Mouse (Mus musculus): ENCODE results near the gene Mettl21a. TPM values are rescaled to one million over a fixed set of nuclear protein-coding genes. Genes with fewer than 3 reads are reported as not detected.
"Not testable (repeated sequence)": the region's sequence is repeated elsewhere in the genome, so short reads cannot be mapped to it uniquely, and the experiment has no call there.

The Mettl21a gene
- polyA plus RNA-seq (2014; fragmentation: Nextera tagmentation; extraction: Ambion mirVana), result 16.9 and 20.4 TPM in 2 replicates

- Histone ChIP-seq H3K36me3 (ENCODE audit: control insufficient read depth, insufficient read depth, low read length) (peaks cover 5% of the 10 kb centered on the region; the same call in 1 of the 2 replicates), H3K4me1 (ENCODE audit: control insufficient read depth, insufficient read depth, low read length) (peaks cover 8% of the 10 kb centered on the region), H3K4me2 (replicated peaks; ENCODE audit: low read depth, low read length) (peak within 1 kb of the TSS; percentile 78), H3K9ac (ENCODE audit: low read depth, low read length) (peak within 1 kb of the TSS; percentile 92), H3K4me3 (ENCODE audit: low read length) (peak within 1 kb of the TSS; percentile 83), H3K27me3 (ENCODE audit: control insufficient read depth, insufficient read depth, low read length) (no peaks in the 10 kb centered on the region), H3K9me3 (ENCODE audit: control insufficient read depth, low read length) (no peaks in the 10 kb centered on the region), H3K27ac (ENCODE audit: low read depth, low read length) (peak within 1 kb of the TSS; percentile 97)
- WGBS, result under 1% methylated on average over 71 of the region's 72 CpGs
- peak; percentile 94 for ATAC-seq (ENCODE audit: low FRiP score, low TSS enrichment)
Observed at GRCm38 (mm10) chr1:64616881-64617714, at the start of gene Mettl21a. Mettl21a (minus strand) TSS chr1:64617242.

- no peaks in the 10 kb centered on the region for H3K36me3 ChIP-seq (ENCODE audit: control insufficient read depth, insufficient read depth, low read length)
- H3K27me3 ChIP-seq (ENCODE audit: control insufficient read depth, insufficient read depth, low read length), result no peaks in the 10 kb centered on the region
- 65% methylated on average over 7 of the region's 7 CpGs for WGBS
- H3K27ac ChIP-seq (ENCODE audit: low read depth, low read length), result peak overlapping the region; percentile 75; the same call in 1 of the 2 replicates
- no peak for ATAC-seq (ENCODE audit: low FRiP score, low TSS enrichment)
- no peaks in the 10 kb centered on the region for H3K4me1 ChIP-seq (ENCODE audit: control insufficient read depth, insufficient read depth, low read length)
- H3K9ac ChIP-seq (ENCODE audit: low read depth, low read length), result no peak overlapping the region
- H3K4me3 ChIP-seq (ENCODE audit: low read length), result no peak overlapping the region
- H3K9me3 ChIP-seq (ENCODE audit: control insufficient read depth, low read length), result no peaks in the 10 kb centered on the region
- no peak overlapping the region for H3K4me2 ChIP-seq (replicated peaks; ENCODE audit: low read depth, low read length)
Observed at GRCm38 (mm10) chr1:64658876-64659275, 41.8 kb upstream of the Mettl21a start.

GRCm38 (mm10) chr1:64656423-64657129 is 39.5 kb upstream of the Mettl21a start:
- Histone ChIP-seq H3K27me3 (ENCODE audit: control insufficient read depth, insufficient read depth, low read length) (no peaks in the 10 kb centered on the region), H3K4me1 (ENCODE audit: control insufficient read depth, insufficient read depth, low read length) (no peaks in the 10 kb centered on the region), H3K4me3 (ENCODE audit: low read length) (no peak overlapping the region), H3K4me2 (replicated peaks; ENCODE audit: low read depth, low read length) (no peak overlapping the region), H3K9me3 (ENCODE audit: control insufficient read depth, low read length) (no peaks in the 10 kb centered on the region), H3K9ac (ENCODE audit: low read depth, low read length) (no peak overlapping the region), H3K27ac (ENCODE audit: low read depth, low read length) (no peak overlapping the region), H3K36me3 (ENCODE audit: control insufficient read depth, insufficient read depth, low read length) (no peaks in the 10 kb centered on the region)
- ATAC-seq (ENCODE audit: low FRiP score, low TSS enrichment), result no peak
- WGBS, result 83% methylated on average over 3 of the region's 3 CpGs

- ATAC-seq (ENCODE audit: low FRiP score, low TSS enrichment), result no peak
- no peak overlapping the region for H3K4me2 ChIP-seq (replicated peaks; ENCODE audit: low read depth, low read length)
- H3K4me1 ChIP-seq (ENCODE audit: control insufficient read depth, insufficient read depth, low read length), result no peaks in the 10 kb centered on the region
- H3K9me3 ChIP-seq (ENCODE audit: control insufficient read depth, low read length), result no peaks in the 10 kb centered on the region
- no peak overlapping the region for H3K4me3 ChIP-seq (ENCODE audit: low read length)
- H3K36me3 ChIP-seq (ENCODE audit: control insufficient read depth, insufficient read depth, low read length), result no peaks in the 10 kb centered on the region
- no peak overlapping the region for H3K27ac ChIP-seq (ENCODE audit: low read depth, low read length)
- no peaks in the 10 kb centered on the region for H3K27me3 ChIP-seq (ENCODE audit: control insufficient read depth, insufficient read depth, low read length)
- 30% methylated on average over 1 of the region's 1 CpGs for WGBS
- no peak overlapping the region for H3K9ac ChIP-seq (ENCODE audit: low read depth, low read length)
Observed at GRCm38 (mm10) chr1:64655415-64655814, 38.4 kb upstream of the Mettl21a start.

- H3K4me1 ChIP-seq (ENCODE audit: control insufficient read depth, insufficient read depth, low read length), result no peaks in the 10 kb centered on the region
- WGBS, result 94% methylated on average over 6 of the region's 6 CpGs
- no peaks in the 10 kb centered on the region for H3K27me3 ChIP-seq (ENCODE audit: control insufficient read depth, insufficient read depth, low read length)
- no peak overlapping the region for H3K27ac ChIP-seq (ENCODE audit: low read depth, low read length)
- no peak overlapping the region for H3K9ac ChIP-seq (ENCODE audit: low read depth, low read length)
- no peak overlapping the region for H3K4me2 ChIP-seq (replicated peaks; ENCODE audit: low read depth, low read length)
- ATAC-seq (ENCODE audit: low FRiP score, low TSS enrichment), result no peak
- H3K4me3 ChIP-seq (ENCODE audit: low read length), result no peak overlapping the region
- no peaks in the 10 kb centered on the region for H3K36me3 ChIP-seq (ENCODE audit: control insufficient read depth, insufficient read depth, low read length)
- no peaks in the 10 kb centered on the region for H3K9me3 ChIP-seq (ENCODE audit: control insufficient read depth, low read length)
Observed at GRCm38 (mm10) chr1:64653701-64654100, 36.7 kb upstream of the Mettl21a start.

GRCm38 (mm10) chr1:64649362-64650124 is 32.5 kb upstream of the Mettl21a start:
- Histone ChIP-seq H3K27ac (ENCODE audit: low read depth, low read length) (no peak overlapping the region), H3K27me3 (ENCODE audit: control insufficient read depth, insufficient read depth, low read length) (no peaks in the 10 kb centered on the region), H3K36me3 (ENCODE audit: control insufficient read depth, insufficient read depth, low read length) (no peaks in the 10 kb centered on the region), H3K4me3 (ENCODE audit: low read length) (no peak overlapping the region), H3K9me3 (ENCODE audit: control insufficient read depth, low read length) (no peaks in the 10 kb centered on the region), H3K4me1 (ENCODE audit: control insufficient read depth, insufficient read depth, low read length) (no peaks in the 10 kb centered on the region), H3K9ac (ENCODE audit: low read depth, low read length) (no peak overlapping the region), H3K4me2 (replicated peaks; ENCODE audit: low read depth, low read length) (no peak overlapping the region)
- no peak for ATAC-seq (ENCODE audit: low FRiP score, low TSS enrichment)
- 62% methylated on average over 11 of the region's 11 CpGs for WGBS

GRCm38 (mm10) chr1:64644513-64644912 is 27.5 kb upstream of the Mettl21a start:
- no peak overlapping the region for H3K4me2 ChIP-seq (replicated peaks; ENCODE audit: low read depth, low read length)
- H3K9ac ChIP-seq (ENCODE audit: low read depth, low read length), result no peak overlapping the region
- H3K27ac ChIP-seq (ENCODE audit: low read depth, low read length), result no peak overlapping the region
- no peak for ATAC-seq (ENCODE audit: low FRiP score, low TSS enrichment)
- no peak overlapping the region for H3K4me3 ChIP-seq (ENCODE audit: low read length)
- H3K9me3 ChIP-seq (ENCODE audit: control insufficient read depth, low read length), result no peaks in the 10 kb centered on the region
- no peaks in the 10 kb centered on the region for H3K36me3 ChIP-seq (ENCODE audit: control insufficient read depth, insufficient read depth, low read length)
- H3K4me1 ChIP-seq (ENCODE audit: control insufficient read depth, insufficient read depth, low read length), result no peaks in the 10 kb centered on the region
- WGBS, result 93% methylated on average over 3 of the region's 3 CpGs
- H3K27me3 ChIP-seq (ENCODE audit: control insufficient read depth, insufficient read depth, low read length), result no peaks in the 10 kb centered on the region

GRCm38 (mm10) chr1:64642541-64642940 is 25.5 kb upstream of the Mettl21a start:
- not testable (repeated sequence) for H3K4me1 ChIP-seq (ENCODE audit: control insufficient read depth, insufficient read depth, low read length); H3K36me3 ChIP-seq (ENCODE audit: control insufficient read depth, insufficient read depth, low read length); H3K4me2 ChIP-seq (replicated peaks; ENCODE audit: low read depth, low read length); ATAC-seq (ENCODE audit: low FRiP score, low TSS enrichment); H3K4me3 ChIP-seq (ENCODE audit: low read length); H3K9ac ChIP-seq (ENCODE audit: low read depth, low read length); H3K27ac ChIP-seq (ENCODE audit: low read depth, low read length); H3K9me3 ChIP-seq (ENCODE audit: control insufficient read depth, low read length); H3K27me3 ChIP-seq (ENCODE audit: control insufficient read depth, insufficient read depth, low read length)
- 97% methylated on average over 8 of the region's 8 CpGs for WGBS

All from kidney, embryonic 14.5 days (tissue).